Mouse (Mus musculus) intestine, embryonic 14.5 days (tissue): Measurements from ENCODE around the gene Krcc1. TPM values are rescaled to one million over a fixed set of nuclear protein-coding genes. Genes with fewer than 3 reads are reported as not detected.

Source experiments
- ATAC-seq: fragments of 200-750 bp; cut with Nextera tagmentation; replicated peaks from 2 replicates; pipeline ENCODE4 v1.8.0; 2017; ENCODE audit warnings: low read depth, moderate number of reproducible peaks, moderate TSS enrichment, moderate library complexity; ENCODE audit not compliant: low FRiP score, low TSS enrichment
- DNase-seq: peaks from one replicate; pipeline ENCODE4 v3.0.0-alpha.2; 2018; ENCODE audit warnings: low spot score
- H3K27ac ChIP-seq: fragments of 300-500 bp; sonication (generic); 2 replicates; pipeline ENCODE4 v1.5.1; 2014; ENCODE audit warnings: low read depth, mild to moderate bottlenecking, control low read depth
- H3K27me3 ChIP-seq: fragments of 300-500 bp; sonication (generic); replicated peaks from 2 replicates; pipeline ENCODE4 v1.6.1; 2014; ENCODE audit warnings: low read length, control low read depth; ENCODE audit not compliant: control insufficient read depth, insufficient read depth
- H3K36me3 ChIP-seq: fragments of 300-500 bp; sonication (generic); 2 replicates; pipeline ENCODE4 v1.6.1; 2014; ENCODE audit warnings: low read length, control low read depth; ENCODE audit not compliant: control insufficient read depth, insufficient read depth
- H3K4me1 ChIP-seq: fragments of 300-500 bp; sonication (generic); replicated peaks from 2 replicates; pipeline ENCODE4 v1.6.1; 2014; ENCODE audit warnings: low read length, control low read depth, mixed read lengths; ENCODE audit not compliant: control insufficient read depth, insufficient read depth
- H3K4me2 ChIP-seq: fragments of 300-500 bp; sonication (generic); 2 replicates; pipeline ENCODE4 v1.6.1; 2014; ENCODE audit warnings: low read length
- H3K4me3 ChIP-seq: fragments of 300-500 bp; sonication (generic); 2 replicates; pipeline ENCODE4 v1.5.1; 2014; ENCODE audit warnings: low read depth, low read length, control low read depth, mixed read lengths
- H3K9ac ChIP-seq: fragments of 300-500 bp; sonication (generic); 2 replicates; pipeline ENCODE4 v1.6.1; 2014; ENCODE audit warnings: mild to moderate bottlenecking, low read length
- H3K9me3 ChIP-seq: fragments of 300-500 bp; sonication (generic); 2 replicates; pipeline ENCODE4 v1.6.1; 2016; ENCODE audit warnings: low read length, control low read depth; ENCODE audit not compliant: control insufficient read depth
- WGBS: fragments of 180-500 bp; shearing (Covaris S2); extraction: QIAGEN DNeasy Blood & Tissue Kit; methylation state at CpG from one replicate; pipeline ENCODE4 v1.1.7; 2014; 5-methylcytosine and 5-hydroxymethylcytosine counted together
- polyA plus RNA-seq: library from polyadenylated mRNA; unstranded; fragments of >200 nt; fragmentation: Nextera tagmentation; extraction: Ambion mirVana; gene quantifications from 2 replicates; pipeline ENCODE4 v1.2.1, GENCODE M21; 2014

Krcc1 gene
- polyA plus RNA-seq, 1 experiment from 2014 or later, result 55.7 TPM

- Histone ChIP-seq H3K9ac (no peak overlapping the region), H3K4me1 (no peaks in the 10 kb centered on the region), H3K4me2 (no peak overlapping the region), H3K4me3 (no peak overlapping the region), H3K27ac (no peak overlapping the region), H3K36me3 (no peaks in the 10 kb centered on the region), H3K9me3 (no peaks in the 10 kb centered on the region), H3K27me3 (no peaks in the 10 kb centered on the region)
- ATAC-seq, result no peak
- no peak for DNase-seq
- 91% methylated on average over 26 of the region's 26 CpGs for WGBS
Observed at GRCm38 (mm10) chr6:71239069-71239750, 32.3 kb upstream of the Krcc1 start.

DNA sequence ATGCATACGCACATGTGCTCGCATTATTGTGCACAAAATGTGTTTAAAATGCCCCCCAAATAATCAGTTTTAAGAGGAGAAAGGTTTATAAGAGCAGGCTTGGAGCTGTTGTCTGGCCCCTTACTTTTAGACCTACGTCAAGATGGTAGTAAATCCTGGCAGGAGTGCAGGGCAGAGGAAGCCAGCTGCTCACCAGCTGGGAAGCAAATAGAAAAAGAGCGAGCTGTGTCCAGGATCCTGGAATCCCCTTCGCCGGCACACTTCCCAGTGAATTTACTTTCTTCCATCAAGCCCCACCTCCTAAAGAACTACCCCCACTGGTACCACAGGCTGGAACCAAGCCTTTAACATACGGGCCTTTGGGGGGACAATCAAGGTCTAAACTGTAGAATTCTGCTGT, 30.6 kb upstream of the Krcc1 start:
- Histone ChIP-seq H3K36me3 (no peaks in the 10 kb centered on the region), H3K4me3 (no peak overlapping the region), H3K27me3 (no peaks in the 10 kb centered on the region), H3K9me3 (no peaks in the 10 kb centered on the region), H3K4me1 (no peaks in the 10 kb centered on the region), H3K27ac (no peak overlapping the region), H3K9ac (no peak overlapping the region), H3K4me2 (no peak overlapping the region)
- no peak for ATAC-seq
- WGBS, result 67% methylated on average over 7 of the region's 7 CpGs
- no peak for DNase-seq

- Histone ChIP-seq H3K36me3 (no peaks in the 10 kb centered on the region), H3K9ac (no peak overlapping the region), H3K9me3 (no peaks in the 10 kb centered on the region), H3K27ac (no peak overlapping the region), H3K27me3 (no peaks in the 10 kb centered on the region), H3K4me3 (no peak overlapping the region), H3K4me1 (no peaks in the 10 kb centered on the region), H3K4me2 (no peak overlapping the region)
- WGBS, result 76% methylated on average over 1 of the region's 1 CpGs
- DNase-seq (no peak), ATAC-seq (no peak)
Observed at GRCm38 (mm10) chr6:71242811-71243210, 28.7 kb upstream of the Krcc1 start.

DNA sequence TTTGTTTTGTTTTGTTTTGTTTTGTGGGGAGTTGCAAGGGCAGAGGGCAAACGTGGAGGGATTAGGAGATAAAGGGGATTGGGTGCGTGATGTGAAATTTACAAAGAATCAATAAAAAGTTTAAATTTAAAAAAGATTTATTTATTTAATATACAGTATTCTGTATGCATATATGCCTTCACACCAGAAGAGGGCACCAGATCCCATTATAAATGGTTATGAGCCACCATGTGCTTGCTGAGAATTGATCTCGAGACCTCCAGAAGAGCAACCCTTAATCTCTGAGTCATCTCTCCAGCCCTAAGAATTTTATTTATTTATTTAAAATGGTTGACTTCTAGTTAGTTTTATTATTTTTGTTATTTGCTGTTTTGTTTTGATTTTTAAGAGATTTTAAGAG, 28.2 kb upstream of the Krcc1 start:
- H3K4me2 ChIP-seq, result no peak overlapping the region
- H3K9me3 ChIP-seq, result no peaks in the 10 kb centered on the region
- no peak for DNase-seq
- no peak overlapping the region for H3K27ac ChIP-seq
- no peaks in the 10 kb centered on the region for H3K27me3 ChIP-seq
- H3K9ac ChIP-seq, result no peak overlapping the region
- H3K4me3 ChIP-seq, result no peak overlapping the region
- H3K36me3 ChIP-seq, result no peaks in the 10 kb centered on the region
- H3K4me1 ChIP-seq, result no peaks in the 10 kb centered on the region
- no peak for ATAC-seq
- WGBS, result 87% methylated on average over 3 of the region's 3 CpGs

DNA sequence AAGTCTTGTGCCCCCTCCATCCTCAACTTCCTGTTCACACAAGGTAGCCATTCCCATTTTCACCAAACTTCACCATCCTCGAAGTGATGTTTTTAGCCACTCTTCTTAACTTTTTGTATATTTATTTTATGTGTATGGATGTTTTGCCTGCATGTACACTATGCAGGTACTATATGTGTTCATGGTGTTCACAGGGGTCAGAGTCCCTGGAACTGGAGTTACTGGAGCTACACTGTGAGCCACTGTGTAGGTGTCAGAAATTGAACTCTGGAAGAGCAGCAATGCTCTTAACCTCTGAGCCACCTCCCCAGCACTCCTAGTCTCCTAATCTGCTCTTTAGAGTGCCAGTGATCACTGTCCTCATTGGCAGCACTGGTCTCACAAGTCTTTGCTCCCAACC, 23.1 kb upstream of the Krcc1 start:
- Histone ChIP-seq H3K4me1 (no peaks in the 10 kb centered on the region), H3K27me3 (no peaks in the 10 kb centered on the region), H3K9ac (no peak overlapping the region), H3K36me3 (no peaks in the 10 kb centered on the region), H3K27ac (no peak overlapping the region), H3K4me3 (no peak overlapping the region), H3K4me2 (no peak overlapping the region), H3K9me3 (no peaks in the 10 kb centered on the region)
- DNase-seq, result no peak
- no peak for ATAC-seq
- WGBS, result 80% methylated on average over 1 of the region's 1 CpGs

- H3K9me3 ChIP-seq, result no peaks in the 10 kb centered on the region
- H3K36me3 ChIP-seq, result no peaks in the 10 kb centered on the region
- H3K4me1 ChIP-seq, result no peaks in the 10 kb centered on the region
- H3K4me2 ChIP-seq, result no peak overlapping the region
- DNase-seq (no peak), ATAC-seq (no peak)
- WGBS, result 71% methylated on average over 3 of the region's 3 CpGs
- no peaks in the 10 kb centered on the region for H3K27me3 ChIP-seq
- H3K4me3 ChIP-seq, result no peak overlapping the region
- H3K27ac ChIP-seq, result no peak overlapping the region
- H3K9ac ChIP-seq, result no peak overlapping the region
Observed at GRCm38 (mm10) chr6:71249615-71250014, 21.9 kb upstream of the Krcc1 start.

- Histone ChIP-seq H3K27ac (no peak overlapping the region), H3K36me3 (no peaks in the 10 kb centered on the region), H3K9me3 (no peaks in the 10 kb centered on the region), H3K4me3 (no peak overlapping the region), H3K27me3 (no peaks in the 10 kb centered on the region), H3K4me2 (no peak overlapping the region), H3K9ac (no peak overlapping the region), H3K4me1 (no peaks in the 10 kb centered on the region)
- no peak for ATAC-seq
- DNase-seq, result no peak
- WGBS, result 78% methylated on average over 8 of the region's 8 CpGs
Observed at GRCm38 (mm10) chr6:71250951-71251350, 20.5 kb upstream of the Krcc1 start.

GRCm38 (mm10) chr6:71254456-71254855, 17.0 kb upstream of the Krcc1 start:
- no peak overlapping the region for H3K27ac ChIP-seq
- H3K4me1 ChIP-seq, result no peaks in the 10 kb centered on the region
- H3K27me3 ChIP-seq, result no peaks in the 10 kb centered on the region
- DNase-seq (no peak), ATAC-seq (no peak)
- H3K36me3 ChIP-seq, result no peaks in the 10 kb centered on the region
- H3K4me2 ChIP-seq, result no peak overlapping the region
- H3K9me3 ChIP-seq, result no peaks in the 10 kb centered on the region
- WGBS, result 89% methylated on average over 6 of the region's 6 CpGs
- H3K9ac ChIP-seq, result no peak overlapping the region
- no peak overlapping the region for H3K4me3 ChIP-seq

- no peak overlapping the region for H3K4me2 ChIP-seq
- DNase-seq (no peak), ATAC-seq (no peak)
- no peaks in the 10 kb centered on the region for H3K4me1 ChIP-seq
- H3K9ac ChIP-seq, result no peak overlapping the region
- H3K4me3 ChIP-seq, result no peak overlapping the region
- H3K9me3 ChIP-seq, result no peaks in the 10 kb centered on the region
- 89% methylated on average over 10 of the region's 10 CpGs for WGBS
- no peaks in the 10 kb centered on the region for H3K36me3 ChIP-seq
- no peak overlapping the region for H3K27ac ChIP-seq
- H3K27me3 ChIP-seq, result no peaks in the 10 kb centered on the region
Observed at GRCm38 (mm10) chr6:71256166-71256565, 15.3 kb upstream of the Krcc1 start.
